Mouse (Mus musculus) regulatory T cell (primary cell): ENCODE results near the gene Ptp4a2.
"Not testable (repeated sequence)": the region's sequence is repeated elsewhere in the genome, so short reads cannot be mapped to it uniquely, and the experiment has no call there.

Experiments
- in situ Hi-C: fragments of 300-600 bp; cut with MboI, MseI; formaldehyde crosslinking; loops from one replicate; pipeline ENCODE4 v1.15.1; 2025; ENCODE audit warnings: high pct_unique_total_duplicates

Gene Ptp4a2

GRCm38 (mm10) chr4:129810798-129811604 lies at the start of gene Ptp4a2:
TSS of gene Ptp4a2 (plus strand) at chr4:129811219.
- in situ Hi-C loops = no loop called here

- in situ Hi-C loops = no loop called here
Observed at GRCm38 (mm10) chr4:129761606-129762005, 49.4 kb upstream of the Ptp4a2 start.

GRCm38 (mm10) chr4:129762496-129762895 lies 48.5 kb upstream of the Ptp4a2 start:
- in situ Hi-C loops = not testable (repeated sequence)

GRCm38 (mm10) chr4:129765351-129765750 lies 45.7 kb upstream of the Ptp4a2 start:
- in situ Hi-C loops = no loop called here

GRCm38 (mm10) chr4:129767782-129768181 lies 43.2 kb upstream of the Ptp4a2 start:
- in situ Hi-C loops = no loop called here

- in situ Hi-C loops = not testable (repeated sequence)
Observed at GRCm38 (mm10) chr4:129768742-129769141, 42.3 kb upstream of the Ptp4a2 start.

GRCm38 (mm10) chr4:129770600-129770999 lies 40.4 kb upstream of the Ptp4a2 start:
- in situ Hi-C loops = loop anchor here (5.0 kb wide), 1 partner anchor 73 kb away; the partner anchor contains the start of gene Tmem39b

GRCm38 (mm10) chr4:129771314-129771671 lies 39.7 kb upstream of the Ptp4a2 start:
- in situ Hi-C loops = loop anchor here (5.0 kb wide), 1 partner anchor 74 kb away; the partner anchor contains the start of gene Tmem39b

GRCm38 (mm10) chr4:129771672-129772521 lies 39.1 kb upstream of the Ptp4a2 start:
- in situ Hi-C loops = loop anchor here (5.0 kb wide), 1 partner anchor 75 kb away; the partner anchor contains the start of gene Tmem39b

- in situ Hi-C loops = loop anchor here (5.0 kb wide), 2 partner anchors 70 to 140 kb away; no protein-coding TSS in a partner anchor
Observed at GRCm38 (mm10) chr4:129781881-129782675, 28.9 kb upstream of the Ptp4a2 start.

GRCm38 (mm10) chr4:129782857-129783331 lies 28.1 kb upstream of the Ptp4a2 start:
- in situ Hi-C loops = loop anchor here (5.0 kb wide), 2 partner anchors 69 to 139 kb away; no protein-coding TSS in a partner anchor

- in situ Hi-C loops = loop anchor here (5.0 kb wide), 2 partner anchors 69 to 139 kb away; no protein-coding TSS in a partner anchor
Observed at GRCm38 (mm10) chr4:129783506-129783905, 27.5 kb upstream of the Ptp4a2 start.

- in situ Hi-C loops = no loop called here
Observed at GRCm38 (mm10) chr4:129785178-129785577, 25.8 kb upstream of the Ptp4a2 start.

GRCm38 (mm10) chr4:129788693-129789092 lies 22.3 kb upstream of the Ptp4a2 start:
- in situ Hi-C loops = no loop called here

- in situ Hi-C loops = loop anchor here (5.0 kb wide), 1 partner anchor 38 kb away; no protein-coding TSS in a partner anchor
Observed at GRCm38 (mm10) chr4:129789635-129790034, 21.4 kb upstream of the Ptp4a2 start.

GRCm38 (mm10) chr4:129790475-129790874 lies 20.5 kb upstream of the Ptp4a2 start:
- in situ Hi-C loops = loop anchor here (5.0 kb wide), 1 partner anchor 37 kb away; no protein-coding TSS in a partner anchor

- in situ Hi-C loops = loop anchor here (5.0 kb wide), 1 partner anchor 36 kb away; no protein-coding TSS in a partner anchor
Observed at GRCm38 (mm10) chr4:129791399-129791798, 19.6 kb upstream of the Ptp4a2 start.

- in situ Hi-C loops = loop anchor here (5.0 kb wide), 1 partner anchor 35 kb away; no protein-coding TSS in a partner anchor
Observed at GRCm38 (mm10) chr4:129792666-129793202, 18.3 kb upstream of the Ptp4a2 start.

- in situ Hi-C loops = loop anchor here (5.0 kb wide), 1 partner anchor 33 kb away; no protein-coding TSS in a partner anchor
Observed at GRCm38 (mm10) chr4:129793713-129794329, 17.2 kb upstream of the Ptp4a2 start.
